Mouse (Mus musculus) embryonic fibroblast, embryonic 13.5 days (primary cell): ENCODE measurements around the gene B4galnt1. TPM values are rescaled to one million over a fixed set of nuclear protein-coding genes. Genes with fewer than 3 reads are reported as not detected.
A peak's percentile ranks its signal among the peaks of the same experiment; 100 is the strongest.

Experiments
- H3K27ac ChIP-seq: 2 replicates; pipeline ENCODE4 v1.5.1; 2012; ENCODE audit warnings: low read length, control low read depth, inconsistent platforms; ENCODE audit not compliant: insufficient read depth
- H3K4me1 ChIP-seq: 2 replicates; pipeline ENCODE4 v1.6.1; 2011; ENCODE audit warnings: low read length; ENCODE audit not compliant: control insufficient read depth, insufficient read depth
- H3K4me3 ChIP-seq: 2 replicates; pipeline ENCODE4 v1.5.1; 2011; ENCODE audit warnings: mild to moderate bottlenecking, control low read depth, low read length; ENCODE audit not compliant: insufficient read depth
- CTCF ChIP-seq: IDR thresholded peaks from 2 replicates; pipeline ENCODE4 v1.5.1; 2011; ENCODE audit warnings: mild to moderate bottlenecking, control low read depth, low read length, moderate library complexity, borderline replicate concordance; ENCODE audit not compliant: insufficient read depth
- POLR2A ChIP-seq: IDR thresholded peaks from 2 replicates; pipeline ENCODE4 v1.6.1; 2011; ENCODE audit warnings: low read depth, mild to moderate bottlenecking, control low read depth, low read length, moderate library complexity
- polyA plus RNA-seq: library from polyadenylated mRNA; stranded (reverse); fragments of >200 nt; gene quantifications from 2 replicates; pipeline ENCODE4 v1.2.4, GENCODE M21; 2011; ENCODE audit warnings: low read depth; ENCODE audit not compliant: missing spikeins, insufficient read length

B4galnt1 gene
- polyA plus RNA-seq, 1 experiment = 28.3 TPM

- no peak overlapping the region for H3K27ac ChIP-seq
- H3K4me1 ChIP-seq = no peaks in the 10 kb centered on the region
- TF ChIP-seq CTCF = no peak
- peak; percentile 36 for TF ChIP-seq POLR2A
- H3K4me3 ChIP-seq = no peak overlapping the region
Observed at GRCm38 (mm10) chr10:127199068-127199467, 34.0 kb downstream of the B4galnt1 start.

GRCm38 (mm10) chr10:127199474-127199873 is 34.4 kb downstream of the B4galnt1 start:
- H3K27ac ChIP-seq = no peak overlapping the region
- no peak overlapping the region for H3K4me3 ChIP-seq
- TF ChIP-seq CTCF (no peak), POLR2A (no peak; the same call in 1 of the 2 replicates)
- H3K4me1 ChIP-seq = no peaks in the 10 kb centered on the region

- Histone ChIP-seq H3K4me3 (no peak overlapping the region), H3K27ac (no peak overlapping the region), H3K4me1 (no peaks in the 10 kb centered on the region)
- peak; percentile 32; the same call in 1 of the 2 replicates for TF ChIP-seq CTCF
- TF ChIP-seq POLR2A = no peak
Observed at GRCm38 (mm10) chr10:127200279-127200678, 35.3 kb downstream of the B4galnt1 start.

- H3K27ac ChIP-seq = no peak overlapping the region
- TF ChIP-seq CTCF (no peak), POLR2A (no peak)
- H3K4me1 ChIP-seq = no peaks in the 10 kb centered on the region
- H3K4me3 ChIP-seq = no peak overlapping the region
Observed at GRCm38 (mm10) chr10:127203106-127203505, 38.1 kb downstream of the B4galnt1 start.

GRCm38 (mm10) chr10:127204589-127204988 is 39.6 kb downstream of the B4galnt1 start:
- no peak overlapping the region for H3K27ac ChIP-seq
- no peak overlapping the region for H3K4me3 ChIP-seq
- H3K4me1 ChIP-seq = no peaks in the 10 kb centered on the region
- TF ChIP-seq CTCF (no peak), POLR2A (no peak)

- Histone ChIP-seq H3K4me1 (peaks cover 5% of the 10 kb centered on the region), H3K4me3 (no peak overlapping the region), H3K27ac (no peak overlapping the region)
- no peak for TF ChIP-seq CTCF
- TF ChIP-seq POLR2A = no peak
Observed at GRCm38 (mm10) chr10:127205373-127205772, 40.3 kb downstream of the B4galnt1 start.

- Histone ChIP-seq H3K27ac (no peak overlapping the region), H3K4me1 (peaks cover 8% of the 10 kb centered on the region)
- no peak for TF ChIP-seq CTCF
- TF ChIP-seq POLR2A = no peak
Observed at GRCm38 (mm10) chr10:127208921-127209320, 43.9 kb downstream of the B4galnt1 start.

GRCm38 (mm10) chr10:127209928-127210570 is 45.0 kb downstream of the B4galnt1 start:
- H3K4me3 ChIP-seq = peak overlapping the region; percentile 82
- H3K4me1 ChIP-seq = peaks cover 8% of the 10 kb centered on the region
- H3K27ac ChIP-seq = no peak overlapping the region
- TF ChIP-seq POLR2A (no peak), CTCF (no peak)

More at GRCm38 (mm10) chr10:127208921-127209320, 43.9 kb downstream of the B4galnt1 start:
- no peak overlapping the region for H3K4me3 ChIP-seq

GRCm38 (mm10) chr10:127210961-127211405 is 46.0 kb downstream of the B4galnt1 start:
- Histone ChIP-seq H3K4me3 (peak overlapping the region; percentile 82), H3K4me1 (peaks cover 8% of the 10 kb centered on the region), H3K27ac (no peak overlapping the region)
- TF ChIP-seq CTCF (no peak), POLR2A (0 out of 2 replicates have a peak, but pooled peaks have one; percentile 7)

- Histone ChIP-seq H3K4me3 (peak within 1 kb of the TSS; percentile 82), H3K4me1 (peaks cover 8% of the 10 kb centered on the region), H3K27ac (peak within 1 kb of the TSS; percentile 53)
- TF ChIP-seq CTCF (no peak), POLR2A (peak; percentile 87)
Observed at GRCm38 (mm10) chr10:127211414-127211854, 46.4 kb downstream of the B4galnt1 start, which contains the start of gene Pip4k2c. Pip4k2c (minus strand) TSS chr10:127211585.
